9 mouse cellular contexts compared by ENCODE assay signal in the genomic region with DNA sequence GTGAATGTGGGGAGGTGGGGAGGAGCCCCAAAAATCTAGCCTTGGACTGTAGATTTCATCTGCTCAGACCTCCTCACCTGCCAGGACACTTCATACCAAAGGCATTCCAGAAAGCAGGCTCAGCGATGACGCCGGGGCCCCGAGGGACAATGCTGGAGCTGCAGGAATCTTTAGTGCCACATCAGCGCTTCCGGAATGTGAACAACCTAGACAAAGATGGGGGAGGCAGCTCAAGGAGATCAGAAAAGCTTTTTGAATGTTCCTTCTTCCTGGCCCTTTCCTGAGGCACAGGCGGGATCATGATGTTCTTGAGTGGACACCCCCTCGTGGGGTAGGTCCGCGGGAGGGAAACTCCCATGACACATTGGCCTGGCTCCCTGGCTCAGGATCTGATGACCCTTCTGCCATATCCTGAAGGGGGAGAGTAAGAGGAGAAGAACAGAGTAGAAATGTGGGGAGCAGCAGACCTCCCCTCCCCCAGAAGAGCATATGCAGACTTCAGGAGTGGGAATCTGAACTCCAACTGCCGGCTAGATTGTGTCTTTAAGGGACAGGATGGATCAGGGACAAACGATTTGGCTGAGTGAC. TPM values are rescaled to one million over a fixed set of nuclear protein-coding genes. Genes with fewer than 3 reads are reported as not detected.
DNase-seq lines count a peak whose midpoint lies in the region; ATAC-seq and TF ChIP-seq lines count a peak whose summit lies in the region.
"Had no signal": no experiment of that assay in that cellular context is flagged by ENCODE, and none has a peak within 500 bp of the region (broad histone marks: within the 10 kb centered on the region; RNA-seq: fewer than 3 reads in every experiment).

No protein-coding gene starts in this region.

- H3K36me3 ChIP-seq in C2C12 (ENCODE audit: control insufficient read depth, insufficient read depth) = peaks cover 29% of the 10 kb centered on the region
- H3K36me3 ChIP-seq in liver, embryonic 16.5 days (ENCODE audit: control insufficient read depth, insufficient read depth) = 0 out of 2 replicates have a peak, but pooled peaks cover 4% of the 10 kb centered on the region

- H3ac ChIP-seq in C2C12 (ENCODE audit: control insufficient read depth, insufficient read length, low read depth) = no peak overlapping the region

- no peaks in the 10 kb centered on the region for H3K27me3 ChIP-seq in C2C12 (ENCODE audit: control insufficient read depth, insufficient read depth, insufficient read length)
- H3K27me3 ChIP-seq in liver, embryonic 16.5 days (ENCODE audit: control insufficient read depth, insufficient read depth, low read depth, low read length) = no peaks in the 10 kb centered on the region
- H3K27me3 ChIP-seq: neural tube, embryonic 12.5 days had no signal

- no peak for TF ChIP-seq CTCF in C2C12 (IDR thresholded peaks at IDR 0.05; ENCODE audit: control insufficient read depth, insufficient read depth, insufficient read length)

- H3K79me2 ChIP-seq in C2C12 (ENCODE audit: control insufficient read depth, insufficient read depth) = peaks cover 6% of the 10 kb centered on the region

- H3K9ac ChIP-seq in liver, embryonic 16.5 days (ENCODE audit: low read depth, low read length) = no peak overlapping the region
- H3K9ac ChIP-seq: neural tube, embryonic 12.5 days had no signal

- DNase-seq in R1 (ENCODE audit: low read depth, low spot score) = peak; percentile 85
- DNase-seq in heart, postnatal 4 days = peak; percentile 65
- no peak for DNase-seq in right cerebral cortex, postnatal 25 days
- DNase-seq in left cerebral cortex, postnatal 14 days (ENCODE audit: low spot score in 2 of 2) = no peak
- no peak for DNase-seq in urinary bladder, postnatal 25 days (ENCODE audit: low spot score)

- intact Hi-C loops in left cerebral cortex, postnatal 14 days (cut with DNase I) = no loop called here

- ATAC-seq in liver, embryonic 16.5 days (ENCODE audit: low read depth) = no peak
- ATAC-seq in frontal cortex, adult (ENCODE audit: low TSS enrichment) = no peak

- no peak overlapping the region for H3K4me3 ChIP-seq in C2C12 (ENCODE audit: insufficient read depth, poor library complexity, severe bottlenecking)
- H3K4me3 ChIP-seq in liver, embryonic 16.5 days (ENCODE audit: low read depth, low read length) = no peak overlapping the region
- H3K4me3 ChIP-seq: neural tube, embryonic 12.5 days had no signal

- H3K79me3 ChIP-seq in C2C12 (ENCODE audit: low read depth) = peaks cover 3% of the 10 kb centered on the region

- H3K27ac ChIP-seq in liver, embryonic 16.5 days (ENCODE audit: low read length) = peak overlapping the region; percentile 3; the same call in 1 of the 2 replicates
- H3K27ac ChIP-seq: neural tube, embryonic 12.5 days had no signal

- peaks cover 24% of the 10 kb centered on the region for H3K4me1 ChIP-seq in liver, embryonic 16.5 days (ENCODE audit: control insufficient read depth, low read depth, low read length)

- WGBS in liver, embryonic 16.5 days (ENCODE audit: insufficient replicate concordance) = 68% methylated on average over 12 of the region's 12 CpGs

- no peaks in the 10 kb centered on the region for H3K9me3 ChIP-seq in liver, embryonic 16.5 days (replicated peaks; ENCODE audit: control insufficient read depth, low read length)
- H3K9me3 ChIP-seq: neural tube, embryonic 12.5 days had no signal

- no peak overlapping the region for H3K4me2 ChIP-seq in liver, embryonic 16.5 days (ENCODE audit: low read depth, low read length)
- H3K4me2 ChIP-seq: neural tube, embryonic 12.5 days had no signal

TF ChIP-seq in C2C12, 6 proteins besides CTCF, POLR2A, EP300 and RAD21:
- TF ChIP-seq MAX (IDR thresholded peaks at IDR 0.05) (peak; percentile 10), MYOD1 (IDR thresholded peaks at IDR 0.05; ENCODE audit: control insufficient read depth, insufficient read length, low read depth) (peak; percentile 87), FOSL1 (IDR thresholded peaks at IDR 0.05; ENCODE audit: insufficient read depth, low read length, poor library complexity, severe bottlenecking) (peak; percentile 54), USF1 (IDR thresholded peaks at IDR 0.05; ENCODE audit: low read depth) (no peak)

RNA-seq across cellular contexts. Expression of a gene that starts 19.5 kb away (rescaled TPM):
- 11.7 TPM for polyA plus RNA-seq in C2C12 (2012; fragmentation: generic; extraction: Trizol)
- 1 to 10 TPM; 5.3 to 5.8 TPM for total RNA-seq in heart, postnatal 4 days (2021)
- 3.2 and 3.6 TPM in 2 replicates for polyA plus RNA-seq in liver, embryonic 16.5 days (2015; fragmentation: Nextera tagmentation; extraction: Ambion mirVana)
- total RNA-seq in left cerebral cortex, postnatal 14 days (2021) = 1 to 10 TPM; 1.6 to 1.7 TPM

RNA-seq across cellular contexts. Expression of a gene that starts 37.0 kb away (rescaled TPM):
- 19.0 TPM for polyA plus RNA-seq in C2C12 (2012; fragmentation: generic; extraction: Trizol)
- 1 to 10 TPM; 4.1 to 5.8 TPM for total RNA-seq in heart, postnatal 4 days (2021)
- 0.06 and 0.11 TPM in 2 replicates for polyA plus RNA-seq in liver, embryonic 16.5 days (2015; fragmentation: Nextera tagmentation; extraction: Ambion mirVana)
- 10 to 100 TPM; 13.1 to 16.8 TPM for total RNA-seq in left cerebral cortex, postnatal 14 days (2021)

RNA-seq across cellular contexts. Expression of a gene that starts 55.6 kb away (rescaled TPM):
- polyA plus RNA-seq in C2C12 (2012; fragmentation: generic; extraction: Trizol) = 37.3 TPM
- total RNA-seq in heart, postnatal 4 days (2021) = 10 to 100 TPM; 17.0 to 17.5 TPM
- 631 and 674 TPM in 2 replicates for polyA plus RNA-seq in liver, embryonic 16.5 days (2015; fragmentation: Nextera tagmentation; extraction: Ambion mirVana)
- 100 to 1,000 TPM; 128 to 132 TPM for total RNA-seq in left cerebral cortex, postnatal 14 days (2021)

Comparison
In these comparisons a context has a peak if more than half of its experiments do, and no peak if none do; other contexts are left out.
1. DNase-seq: peak in R1 (single experiment) and heart, postnatal 4 days (single experiment); none in right cerebral cortex, postnatal 25 days (single experiment), left cerebral cortex, postnatal 14 days (0 of 2) and urinary bladder, postnatal 25 days (single experiment).
2. RNA of a gene that starts 55.6 kb away (total RNA-seq): 128 to 132 TPM in left cerebral cortex, postnatal 14 days; 17.0 to 17.5 TPM in heart, postnatal 4 days; every median in the first group is over 4 times any median in the second.